Mouse (Mus musculus): ENCODE data around the gene Eps8l1.

- TF ChIP-seq CTCF (IDR thresholded peaks at IDR 0.05; ENCODE audit: extremely low read depth, insufficient read length, insufficient replicate concordance, low read depth, low read length) (no peak), POLR2A (IDR thresholded peaks at IDR 0.05; ENCODE audit: low read depth, low read length) (no peak)
Measured at GRCm38 (mm10) chr7:4499034-4499433, 38.6 kb downstream of the Eps8l1 start.
